ENCODE assay signal across 8 mouse cellular contexts in the genomic region with DNA sequence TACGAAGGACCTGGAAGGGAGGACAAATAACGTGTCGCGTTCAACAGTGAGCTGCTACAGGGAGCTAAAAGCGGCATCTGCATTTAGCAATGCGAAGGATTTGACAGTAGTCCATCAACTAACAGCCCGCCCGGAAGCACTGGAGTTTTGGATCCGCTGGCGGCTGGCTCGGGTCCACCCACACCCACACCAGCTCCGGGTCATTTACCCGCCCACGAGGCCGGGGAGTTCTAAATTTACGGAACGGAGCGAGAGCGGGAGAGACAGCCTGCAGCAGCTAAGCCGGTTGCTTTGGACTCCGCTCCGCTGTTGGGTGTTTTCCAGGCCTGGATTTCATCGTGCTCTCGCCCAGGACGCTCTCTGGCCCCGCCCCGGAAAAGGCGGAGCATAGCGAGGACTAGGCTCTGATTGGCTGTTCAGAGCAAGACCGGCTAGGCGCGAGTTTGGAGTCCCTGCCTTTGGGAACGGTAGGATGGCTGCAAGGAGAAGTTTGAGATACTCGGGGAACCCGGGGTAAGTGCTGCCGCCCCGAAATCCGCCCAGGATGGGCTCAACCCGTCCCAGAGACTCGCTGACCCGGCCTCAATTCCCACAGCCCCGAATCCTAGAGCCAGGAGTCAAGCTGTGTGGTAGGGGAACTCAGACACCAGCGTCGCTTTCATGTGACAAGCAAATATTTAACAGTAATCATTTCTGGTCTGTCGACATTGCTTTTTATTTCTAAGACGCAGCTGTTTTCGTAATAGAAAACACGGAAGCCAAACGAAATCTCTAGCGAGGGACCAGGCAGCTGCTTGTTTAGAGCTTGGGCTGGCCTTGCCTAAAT. TPM values are rescaled to one million over a fixed set of nuclear protein-coding genes. Genes with fewer than 3 reads are reported as not detected.
A peak's percentile ranks its signal among the peaks of the same experiment; 100 is the strongest.
DNase-seq lines count a peak whose midpoint lies in the region; ATAC-seq lines count a peak whose summit lies in the region.

Gene Cenpu (plus strand): TSS at position 414 of the 826 bp plus-strand sequence.

- DNase-seq in T-cell, adult 2 months (ENCODE audit: low spot score), result peak; percentile 98
- peak; percentile 99 to 100 for DNase-seq in cerebellum, postnatal 36 days
- DNase-seq in frontal cortex, postnatal 36 days (ENCODE audit: low spot score in 2 of 2), result peak; percentile 100
- peak; percentile 99 for DNase-seq in left cerebral cortex, adult 11 months (ENCODE audit: low spot score)
- peak; percentile 100 for DNase-seq in lung, postnatal 4 days
- peak; percentile 99 for DNase-seq in retina, postnatal 7 days (ENCODE audit: low read depth, low spot score)
- DNase-seq in urinary bladder, adult 2 months (ENCODE audit: low spot score), result peak; percentile 96

- peak within 1 kb of the TSS; percentile 57 for H3K9ac ChIP-seq in hindbrain, embryonic 15.5 days

- under 1% methylated on average over 50 of the region's 50 CpGs for WGBS in hindbrain, embryonic 15.5 days

- peak within 1 kb of the TSS; percentile 78 for H3K4me2 ChIP-seq in hindbrain, embryonic 15.5 days

- peak; percentile 99 for ATAC-seq in hindbrain, embryonic 15.5 days (ENCODE audit: low FRiP score, low read depth)

- H3K4me3 ChIP-seq in hindbrain, embryonic 15.5 days, result peak within 1 kb of the TSS; percentile 65

- peak within 1 kb of the TSS; percentile 85 for H3K27ac ChIP-seq in hindbrain, embryonic 15.5 days (replicated peaks)

- H3K4me1 ChIP-seq in hindbrain, embryonic 15.5 days (replicated peaks), result peaks cover 14% of the 10 kb centered on the region

- H3K27me3 ChIP-seq in hindbrain, embryonic 15.5 days, result no peaks in the 10 kb centered on the region

- H3K9me3 ChIP-seq in hindbrain, embryonic 15.5 days, result no peaks in the 10 kb centered on the region

- H3K36me3 ChIP-seq in hindbrain, embryonic 15.5 days, result no peaks in the 10 kb centered on the region

RNA-seq across cellular contexts. Expression of gene Cenpu, which starts in this region (rescaled TPM):
- polyA plus RNA-seq in hindbrain, embryonic 15.5 days (2015; fragmentation: Nextera tagmentation; extraction: Ambion mirVana), result 6.4 and 6.9 TPM in 2 replicates
- 0.86 and 1.4 TPM in 2 replicates for polyA plus RNA-seq in urinary bladder, adult 2 months (2012; rRNA removed)

Comparison
In these comparisons a context has a peak if more than half of its experiments do, and no peak if none do; other contexts are left out.
1. Peak in every context shown above with its lines: DNase-seq, ATAC-seq, H3K4me3 ChIP-seq and H3K27ac ChIP-seq.